Mouse (Mus musculus): ENCODE results near the gene Slc16a7.

The Slc16a7 gene

GRCm38 (mm10) chr10:125324149-125324834, 65.0 kb downstream of the Slc16a7 start:
- DNase-seq (ENCODE audit: low spot score in 2 of 2), result no peak

- no peak for DNase-seq (ENCODE audit: low spot score in 2 of 2)
These were observed 67.5 kb downstream of the Slc16a7 start for GRCm38 (mm10) chr10:125321446-125322428.

GRCm38 (mm10) chr10:125317317-125317716, 71.9 kb downstream of the Slc16a7 start:
- peak in 1 of 2 experiments; percentile 0 for DNase-seq (ENCODE audit: low spot score in 2 of 2)

- DNase-seq (ENCODE audit: low spot score in 2 of 2), result no peak
These were observed 78.4 kb downstream of the Slc16a7 start for GRCm38 (mm10) chr10:125310855-125311254.

GRCm38 (mm10) chr10:125298036-125298435, 91.2 kb downstream of the Slc16a7 start:
- no peak for DNase-seq (ENCODE audit: low spot score in 2 of 2)

- DNase-seq (ENCODE audit: low spot score in 2 of 2), result no peak
These were observed 98.9 kb downstream of the Slc16a7 start for GRCm38 (mm10) chr10:125290320-125290719.

GRCm38 (mm10) chr10:125288560-125288959, 100.7 kb downstream of the Slc16a7 start:
- no peak for DNase-seq (ENCODE audit: low spot score in 2 of 2)

- DNase-seq (ENCODE audit: low spot score in 2 of 2), result no peak
These were observed 103.9 kb downstream of the Slc16a7 start for GRCm38 (mm10) chr10:125285386-125285785.

- no peak for DNase-seq (ENCODE audit: low spot score in 2 of 2)
These were observed 114.0 kb downstream of the Slc16a7 start for GRCm38 (mm10) chr10:125275149-125275848.

GRCm38 (mm10) chr10:125274519-125275148, 114.6 kb downstream of the Slc16a7 start:
- no peak for DNase-seq (ENCODE audit: low spot score in 2 of 2)

- DNase-seq (ENCODE audit: low spot score in 2 of 2), result no peak
These were observed 115.5 kb downstream of the Slc16a7 start for GRCm38 (mm10) chr10:125273759-125274158.

GRCm38 (mm10) chr10:125271448-125271847, 117.8 kb downstream of the Slc16a7 start:
- DNase-seq (ENCODE audit: low spot score in 2 of 2), result no peak

- DNase-seq (ENCODE audit: low spot score in 2 of 2), result no peak
These were observed 119.0 kb downstream of the Slc16a7 start for GRCm38 (mm10) chr10:125270266-125270665.

GRCm38 (mm10) chr10:125266322-125266721, 122.9 kb downstream of the Slc16a7 start:
- DNase-seq (ENCODE audit: low spot score in 2 of 2), result no peak

- no peak for DNase-seq (ENCODE audit: low spot score in 2 of 2)
These were observed 123.4 kb downstream of the Slc16a7 start for GRCm38 (mm10) chr10:125265901-125266300.

- no peak for DNase-seq (ENCODE audit: low spot score in 2 of 2)
These were observed 123.8 kb downstream of the Slc16a7 start for GRCm38 (mm10) chr10:125265467-125265866.

GRCm38 (mm10) chr10:125264938-125265337, 124.3 kb downstream of the Slc16a7 start:
- DNase-seq (ENCODE audit: low spot score in 2 of 2), result peak in 1 of 2 experiments; percentile 15

GRCm38 (mm10) chr10:125255904-125256303, 133.4 kb downstream of the Slc16a7 start:
- DNase-seq (ENCODE audit: low spot score in 2 of 2), result no peak

GRCm38 (mm10) chr10:125214536-125214935, 174.7 kb downstream of the Slc16a7 start:
- DNase-seq (ENCODE audit: low spot score in 2 of 2), result no peak

- DNase-seq (ENCODE audit: low spot score in 2 of 2), result peak in 1 of 2 experiments; percentile 1
These were observed 175.5 kb downstream of the Slc16a7 start for GRCm38 (mm10) chr10:125213805-125214204.

- no peak for DNase-seq (ENCODE audit: low spot score in 2 of 2)
These were observed 201.7 kb downstream of the Slc16a7 start for GRCm38 (mm10) chr10:125187544-125187943.
